In the genomic region with DNA sequence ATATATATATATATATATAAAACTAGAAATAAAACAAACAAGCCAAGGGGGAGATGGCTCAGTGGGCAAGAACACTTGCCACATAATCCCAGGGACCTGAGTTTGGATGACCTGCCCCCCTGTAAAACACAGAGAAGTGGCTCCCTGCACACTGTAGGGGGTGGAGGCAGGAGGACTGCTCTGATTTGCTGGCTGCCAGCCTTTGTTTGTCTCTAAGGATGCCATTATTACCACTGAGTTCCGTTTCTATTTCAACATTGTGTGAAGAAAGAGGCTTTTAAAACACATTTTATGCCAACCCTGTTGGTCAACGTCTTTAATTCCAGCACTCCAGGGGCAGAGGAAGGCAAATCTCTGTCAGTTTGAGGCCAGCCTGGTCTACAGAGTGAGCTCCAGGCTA, we compare ENCODE assay signal across 19 mouse cellular contexts.
DNase-seq lines count a peak whose midpoint lies in the region; ATAC-seq and TF ChIP-seq lines count a peak whose summit lies in the region.
"Had no signal": no experiment of that assay in that cellular context is flagged by ENCODE, and none has a peak within 500 bp of the region (broad histone marks: within the 10 kb centered on the region; RNA-seq: fewer than 3 reads in every experiment).

No protein-coding gene starts in this region.

- H3K9me3 ChIP-seq in hindbrain, embryonic 12.5 days (replicated peaks) = peaks cover 17% of the 10 kb centered on the region; the same call in 1 of the 2 replicates
- H3K9me3 ChIP-seq in midbrain, embryonic 16.5 days (replicated peaks; ENCODE audit: control insufficient read depth, low read length, poor library complexity, severe bottlenecking) = 0 out of 2 replicates have a peak, but pooled peaks cover 5% of the 10 kb centered on the region

- DNase-seq in gastrocnemius, adult 2 months = no peak
- no peak for DNase-seq in gastrocnemius, adult 8-10 months (ENCODE audit: low spot score in 2 of 2)
- peak; percentile 52 to 72 for DNase-seq in lung, adult 18-20 months
- no peak for DNase-seq in lung, postnatal 14 days
- peak; percentile 74 for DNase-seq in adipocyte (ENCODE audit: low spot score)
- DNase-seq in lung, postnatal 36 days = peak; percentile 62
- DNase-seq: adrenal gland, adult 8-10 months; cerebellum, postnatal 10 days; forebrain, postnatal 0 days; gastrocnemius, postnatal 36 days had no signal

- H3K4me3 ChIP-seq in gastrocnemius, adult 2 months = no peak overlapping the region
- no peak overlapping the region for H3K4me3 ChIP-seq in hindbrain, embryonic 12.5 days
- no peak overlapping the region for H3K4me3 ChIP-seq in midbrain, embryonic 16.5 days (ENCODE audit: low read depth, low read length)
- H3K4me3 ChIP-seq: embryonic facial prominence, embryonic 10.5 days; forebrain, embryonic 13.5 days; heart, embryonic 12.5 days had no signal

- WGBS in hindbrain, embryonic 12.5 days = 52% methylated on average over 2 of the region's 2 CpGs
- 36% methylated on average over 2 of the region's 2 CpGs for WGBS in midbrain, embryonic 16.5 days

- no peak for TF ChIP-seq CTCF in gastrocnemius, adult 2 months (IDR thresholded peaks at IDR 0.05)

- H3K27ac ChIP-seq in gastrocnemius, adult 2 months = peak overlapping the region; percentile 75
- no peak overlapping the region for H3K27ac ChIP-seq in hindbrain, embryonic 12.5 days
- H3K27ac ChIP-seq in midbrain, embryonic 16.5 days (ENCODE audit: low read length) = no peak overlapping the region
- H3K27ac ChIP-seq: forebrain, embryonic 13.5 days; hindbrain, postnatal 0 days had no signal

- no peak for ATAC-seq in hindbrain, embryonic 12.5 days (ENCODE audit: low FRiP score)
- ATAC-seq in midbrain, embryonic 16.5 days = no peak
- ATAC-seq: activated CD4-positive, CD25-positive, alpha-beta regulatory T cell, adult 4 months; forebrain, embryonic 13.5 days; forebrain, postnatal 0 days; hindbrain, postnatal 0 days; Patski had no signal

- H3K4me2 ChIP-seq in hindbrain, embryonic 12.5 days (replicated peaks) = no peak overlapping the region
- no peak overlapping the region for H3K4me2 ChIP-seq in midbrain, embryonic 16.5 days (ENCODE audit: low read length)
- H3K4me2 ChIP-seq: forebrain, embryonic 13.5 days; heart, embryonic 12.5 days had no signal

- H3K27me3 ChIP-seq in hindbrain, embryonic 12.5 days = no peaks in the 10 kb centered on the region
- no peaks in the 10 kb centered on the region for H3K27me3 ChIP-seq in midbrain, embryonic 16.5 days (ENCODE audit: control insufficient read depth, insufficient read depth, low read depth, low read length)
- H3K27me3 ChIP-seq: CH12.LX; forebrain, embryonic 13.5 days; heart, embryonic 12.5 days; Patski had no signal

- no peak overlapping the region for H3K9ac ChIP-seq in hindbrain, embryonic 12.5 days
- no peak overlapping the region for H3K9ac ChIP-seq in midbrain, embryonic 16.5 days (ENCODE audit: low read depth, low read length)
- H3K9ac ChIP-seq: forebrain, embryonic 13.5 days; forebrain, postnatal 0 days; heart, embryonic 12.5 days had no signal

- intact Hi-C loops in gastrocnemius, adult 2 months (cut with DNase I) = loop anchor here (5.0 kb wide), 1 partner anchor 64 kb away; no protein-coding TSS in a partner anchor

- no peaks in the 10 kb centered on the region for H3K36me3 ChIP-seq in hindbrain, embryonic 12.5 days
- H3K36me3 ChIP-seq in midbrain, embryonic 16.5 days (ENCODE audit: control insufficient read depth, insufficient read depth, low read length) = no peaks in the 10 kb centered on the region
- H3K36me3 ChIP-seq: embryonic facial prominence, embryonic 10.5 days; heart, embryonic 12.5 days had no signal

- no peaks in the 10 kb centered on the region; the same call in 1 of the 2 replicates for H3K4me1 ChIP-seq in hindbrain, embryonic 12.5 days
- no peaks in the 10 kb centered on the region for H3K4me1 ChIP-seq in midbrain, embryonic 16.5 days (ENCODE audit: control insufficient read depth, insufficient read depth, low read length)
- H3K4me1 ChIP-seq: forebrain, embryonic 13.5 days had no signal

Comparison
In these comparisons a context has a peak if more than half of its experiments do, and no peak if none do; other contexts are left out.
1. DNase-seq: peak in lung, adult 18-20 months (2 of 2), adipocyte (single experiment) and lung, postnatal 36 days (single experiment); none in gastrocnemius, adult 2 months (single experiment), gastrocnemius, adult 8-10 months (0 of 2) and lung, postnatal 14 days (single experiment).